Mouse (Mus musculus) megakaryocyte, embryonic 14.5 days (primary cell): ENCODE data around the gene Mgme1. TPM values are rescaled to one million over a fixed set of nuclear protein-coding genes. Genes with fewer than 3 reads are reported as not detected.

ENCODE experiments used
- H3K27me3 ChIP-seq: replicated peaks from 2 replicates; pipeline ENCODE3; 2012; ENCODE audit warnings: inconsistent platforms
- H3K36me3 ChIP-seq: replicated peaks from 2 replicates; pipeline ENCODE3; 2012; ENCODE audit warnings: low read length, inconsistent platforms, mixed read lengths
- H3K4me1 ChIP-seq: 2 replicates; pipeline ENCODE4 v1.6.1; 2012; ENCODE audit warnings: inconsistent platforms
- H3K4me3 ChIP-seq: replicated peaks from 2 replicates; pipeline ENCODE3; 2012; ENCODE audit warnings: moderate library complexity, mild to moderate bottlenecking, inconsistent platforms
- H3K9me3 ChIP-seq: 2 replicates; pipeline ENCODE4 v1.6.1; 2012; ENCODE audit warnings: inconsistent platforms
- FLI1 ChIP-seq: IDR thresholded peaks from 2 replicates; pipeline ENCODE4 v1.6.1; 2012; ENCODE audit warnings: low read length, inconsistent platforms, mixed read lengths
- GATA1 ChIP-seq: IDR thresholded peaks from 3 replicates; pipeline ENCODE4 v1.6.1; 2012; ENCODE audit warnings: mixed read lengths, low read length, inconsistent platforms, borderline replicate concordance
- polyA plus RNA-seq: library from polyadenylated mRNA; stranded (reverse); fragments of >175 nt; gene quantifications from 2 replicates; pipeline ENCODE4 v1.2.3, GENCODE M21; 2012; ENCODE audit warnings: low replicate concordance; ENCODE audit not compliant: insufficient read depth

Mgme1 gene
- polyA plus RNA-seq, 1 experiment, result 1.2 TPM

DNA sequence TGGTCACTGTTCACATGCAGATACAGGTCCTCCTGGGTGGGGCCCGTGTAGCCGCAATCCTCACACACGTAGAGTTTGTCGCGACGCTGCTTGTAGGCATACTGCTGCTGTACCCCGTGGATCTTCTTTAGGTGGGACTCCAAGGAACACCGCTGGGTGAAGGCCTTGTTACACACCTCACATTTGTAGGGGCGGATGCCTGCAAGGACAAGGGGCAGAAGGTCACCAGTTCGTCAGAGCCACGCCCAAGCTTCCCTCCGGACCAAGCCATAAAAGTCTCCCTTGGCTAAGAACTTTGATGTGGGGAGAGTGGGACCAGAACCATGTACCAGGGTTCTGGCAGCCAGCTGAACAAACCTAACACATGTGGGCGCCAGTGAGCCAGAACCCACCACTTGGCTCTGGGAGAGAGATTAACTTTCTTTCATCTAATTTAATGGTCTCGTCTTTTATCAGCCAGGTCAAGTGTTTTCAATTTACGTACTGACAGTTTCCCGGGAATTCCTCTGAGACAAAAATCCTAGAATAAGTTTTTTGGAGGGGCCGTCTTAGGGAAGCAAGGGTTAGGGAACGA is 35.3 kb downstream of the Mgme1 start:
- no peaks in the 10 kb centered on the region for H3K9me3 ChIP-seq
- no peaks in the 10 kb centered on the region for H3K36me3 ChIP-seq
- no peak overlapping the region for H3K4me3 ChIP-seq
- H3K27me3 ChIP-seq, result peaks cover 6% of the 10 kb centered on the region
- TF ChIP-seq GATA1 (no peak), FLI1 (no peak)
- peaks cover 9% of the 10 kb centered on the region for H3K4me1 ChIP-seq

DNA sequence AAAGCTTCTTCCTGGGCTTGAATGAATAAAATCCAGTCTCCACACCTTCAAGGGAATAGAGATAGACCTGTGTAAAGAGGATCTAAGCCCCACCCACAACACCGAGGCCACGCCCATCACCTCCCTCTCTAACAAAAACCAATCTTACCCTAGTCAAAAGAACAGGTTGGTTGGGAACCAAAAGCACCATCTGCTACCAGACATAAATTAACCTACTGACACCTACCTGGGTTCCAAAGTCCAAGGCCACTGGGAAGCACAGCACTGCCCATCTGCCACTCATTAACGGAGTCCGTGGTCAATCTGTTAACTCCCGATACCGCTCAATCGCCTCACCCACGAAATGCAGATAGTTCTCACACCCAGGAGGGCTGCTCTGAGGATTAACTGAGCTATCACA is 38.1 kb downstream of the Mgme1 start:
- H3K36me3 ChIP-seq, result no peaks in the 10 kb centered on the region
- H3K27me3 ChIP-seq, result peaks cover 6% of the 10 kb centered on the region
- H3K9me3 ChIP-seq, result no peaks in the 10 kb centered on the region
- no peak overlapping the region for H3K4me3 ChIP-seq
- TF ChIP-seq FLI1, result no peak
- no peak for TF ChIP-seq GATA1
- peaks cover 5% of the 10 kb centered on the region; the same call in 1 of the 2 replicates for H3K4me1 ChIP-seq

- Histone ChIP-seq H3K4me1 (peaks cover 5% of the 10 kb centered on the region; the same call in 1 of the 2 replicates), H3K9me3 (no peaks in the 10 kb centered on the region), H3K27me3 (peaks cover 6% of the 10 kb centered on the region), H3K4me3 (no peak overlapping the region), H3K36me3 (no peaks in the 10 kb centered on the region)
- TF ChIP-seq FLI1 (no peak), GATA1 (no peak)
Observed at GRCm38 (mm10) chr2:144310273-144310672, 39.8 kb downstream of the Mgme1 start.

DNA sequence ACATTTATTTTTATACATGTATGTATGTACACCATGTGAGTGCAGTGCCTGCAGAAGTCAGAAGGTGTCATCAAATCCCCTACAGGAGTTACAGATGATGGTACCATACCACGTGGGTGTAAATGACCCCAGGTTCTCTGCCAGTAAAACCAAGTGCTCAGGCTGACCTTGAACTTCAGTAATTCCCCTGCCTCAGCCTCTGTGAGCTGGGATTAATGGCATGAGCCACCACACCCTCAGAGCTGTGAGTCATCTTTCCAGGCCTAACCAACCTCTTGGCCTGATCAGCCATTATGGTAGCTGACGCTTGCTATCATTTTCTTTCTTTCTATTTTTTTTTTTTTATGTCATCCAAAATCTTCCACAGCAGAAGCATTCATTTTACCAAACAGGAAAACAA is 40.9 kb downstream of the Mgme1 start:
- Histone ChIP-seq H3K36me3 (no peaks in the 10 kb centered on the region), H3K4me1 (peaks cover 5% of the 10 kb centered on the region; the same call in 1 of the 2 replicates), H3K4me3 (no peak overlapping the region), H3K27me3 (peaks cover 6% of the 10 kb centered on the region), H3K9me3 (no peaks in the 10 kb centered on the region)
- TF ChIP-seq FLI1, result no peak
- TF ChIP-seq GATA1, result no peak

DNA sequence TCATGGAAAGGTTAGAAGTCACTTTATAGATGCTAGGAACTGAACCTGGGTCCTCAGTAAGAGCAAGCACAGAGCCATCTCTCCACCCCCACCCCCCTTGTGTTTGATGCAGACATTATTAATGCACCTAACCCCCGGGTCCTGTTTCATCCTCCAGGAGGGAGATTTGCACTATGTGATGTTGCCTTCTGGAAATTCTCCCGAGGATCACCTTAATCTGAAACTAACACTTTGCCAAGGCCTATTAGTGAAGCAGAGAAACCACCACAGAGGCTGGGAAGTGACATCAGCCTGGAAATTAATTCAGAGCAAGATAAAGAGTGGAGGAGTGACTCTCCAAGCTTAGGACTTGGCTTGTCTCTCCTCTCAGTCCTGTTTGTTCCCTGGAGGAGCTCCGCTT is 53.8 kb downstream of the Mgme1 start:
- Histone ChIP-seq H3K9me3 (no peaks in the 10 kb centered on the region), H3K36me3 (no peaks in the 10 kb centered on the region), H3K27me3 (peaks cover 51% of the 10 kb centered on the region), H3K4me3 (no peak overlapping the region), H3K4me1 (peaks cover 5% of the 10 kb centered on the region; the same call in 1 of the 2 replicates)
- no peak for TF ChIP-seq GATA1
- no peak for TF ChIP-seq FLI1

GRCm38 (mm10) chr2:144329451-144329850 is 59.0 kb downstream of the Mgme1 start:
- Histone ChIP-seq H3K9me3 (no peaks in the 10 kb centered on the region), H3K4me1 (peaks cover 39% of the 10 kb centered on the region), H3K27me3 (peaks cover 84% of the 10 kb centered on the region), H3K36me3 (no peaks in the 10 kb centered on the region), H3K4me3 (no peak overlapping the region)
- TF ChIP-seq GATA1 (no peak), FLI1 (no peak)

DNA sequence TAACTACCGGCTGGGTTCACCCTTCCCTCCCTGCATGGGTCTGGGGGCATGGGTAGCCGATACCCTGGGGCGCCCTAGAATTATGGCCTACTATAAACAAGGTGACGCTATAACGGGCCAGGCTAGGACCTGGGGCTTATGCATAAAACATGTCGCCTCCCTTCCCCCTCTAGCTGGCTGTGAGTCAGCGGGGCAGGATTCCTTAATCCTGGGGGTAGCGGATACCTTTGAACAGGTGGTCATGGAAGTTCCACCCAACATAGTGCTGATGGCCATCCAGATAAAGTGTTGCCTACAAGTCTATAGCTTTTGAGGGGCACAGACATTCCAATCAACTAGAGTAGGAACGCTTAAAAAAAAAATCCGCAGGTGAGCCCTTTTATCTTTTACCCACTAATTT is 59.5 kb downstream of the Mgme1 start:
- Histone ChIP-seq H3K27me3 (peaks cover 87% of the 10 kb centered on the region), H3K9me3 (no peaks in the 10 kb centered on the region), H3K4me3 (peak overlapping the region; percentile 59), H3K4me1 (peaks cover 37% of the 10 kb centered on the region), H3K36me3 (no peaks in the 10 kb centered on the region)
- TF ChIP-seq GATA1 (no peak), FLI1 (no peak)

DNA sequence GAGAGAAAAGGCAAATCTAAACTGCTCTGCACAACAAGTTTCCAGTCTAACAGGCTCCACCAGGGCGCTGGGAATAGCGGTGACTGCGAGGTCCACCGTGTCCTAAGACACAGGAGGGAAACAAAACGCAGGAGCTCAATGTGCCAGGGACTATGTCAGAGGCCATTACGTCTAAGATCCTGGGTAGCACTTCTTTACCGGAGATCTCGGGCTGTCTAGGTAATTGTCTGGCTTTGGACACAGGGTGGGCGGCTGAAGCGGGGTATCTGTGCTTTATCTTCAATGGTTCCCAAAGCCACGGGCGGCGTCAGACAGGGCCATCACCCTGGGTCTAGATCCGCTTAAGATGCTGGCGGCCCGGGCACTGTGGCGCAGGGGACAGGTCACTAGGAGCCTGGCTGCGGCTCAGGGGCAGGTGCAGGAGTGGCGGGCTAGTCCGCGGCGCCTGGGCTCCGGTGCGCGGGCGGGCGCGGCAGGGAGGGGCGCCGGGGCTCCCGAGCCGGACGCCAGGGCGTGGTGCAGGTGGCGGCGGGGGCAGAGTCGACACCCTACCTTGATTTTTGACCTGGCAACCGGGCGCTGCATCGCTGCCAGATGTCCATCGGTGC is 60.0 kb downstream of the Mgme1 start:
- peaks cover 89% of the 10 kb centered on the region for H3K27me3 ChIP-seq

More for the DNA sequence above, 60.0 kb downstream of the Mgme1 start:
- Histone ChIP-seq H3K9me3 (peaks cover 3% of the 10 kb centered on the region; the same call in 1 of the 2 replicates), H3K4me1 (peaks cover 37% of the 10 kb centered on the region), H3K4me3 (peak overlapping the region; percentile 90), H3K36me3 (no peaks in the 10 kb centered on the region)
- TF ChIP-seq GATA1 (no peak), FLI1 (no peak)

Other genes starting within 250 kb of the Mgme1 start
- gene Banf2, start 237.6 kb upstream of the Mgme1 start, polyA plus RNA-seq, result not detected in 2 replicates
- gene Snx5, start 243 bp downstream of the Mgme1 start, polyA plus RNA-seq, result 2.7 and 34.2 TPM in 2 replicates
- not detected in 2 replicates for gene Ovol2, start 61.5 kb downstream of the Mgme1 start, polyA plus RNA-seq
- 2.8 and 5.0 TPM in 2 replicates for gene Kat14, start 98.3 kb downstream of the Mgme1 start, polyA plus RNA-seq
- gene Pet117, start 98.3 kb downstream of the Mgme1 start, polyA plus RNA-seq, result not detected in 2 replicates